Mouse (Mus musculus) ES-E14 (cell line): ENCODE results near the gene March2.

Experiments
- HCFC1 ChIP-seq: IDR thresholded peaks from 2 replicates; pipeline ENCODE4 v1.6.1; 2012; ENCODE audit warnings: low read length, inconsistent platforms, borderline replicate concordance; ENCODE audit not compliant: insufficient read depth
- MAFK ChIP-seq: IDR thresholded peaks from 2 replicates; pipeline ENCODE4 v1.6.1; 2014; ENCODE audit warnings: mild to moderate bottlenecking, low read depth, low read length, inconsistent platforms; ENCODE audit not compliant: insufficient read depth

DNA sequence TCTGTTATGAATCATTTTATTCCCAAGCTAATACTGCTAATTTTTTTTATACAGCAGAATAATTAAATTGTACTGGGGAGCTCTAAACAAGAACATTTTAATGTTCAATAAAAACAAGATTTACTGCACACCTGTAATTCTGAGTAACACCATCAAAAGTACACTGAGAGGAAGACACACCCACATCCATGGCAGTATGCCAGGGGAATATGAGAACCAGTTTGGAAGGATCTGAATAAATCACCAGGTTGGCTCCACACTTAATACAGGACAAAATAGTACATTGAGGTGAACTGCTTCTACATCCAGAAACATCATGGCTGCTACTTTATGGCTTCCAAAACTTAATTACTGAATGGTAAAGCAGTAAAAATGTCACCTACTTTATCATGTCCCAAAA is 43.0 kb downstream of the March2 start:
- TF ChIP-seq MAFK (no peak), HCFC1 (no peak)
